Mouse (Mus musculus) cortical plate, adult 2 months (tissue): ENCODE results near the gene Adcy5.

Experiments
- CTCF ChIP-seq: fragments of 200-500 bp; IDR thresholded peaks from 2 replicates; pipeline ENCODE4 v1.5.1; 2011; ENCODE audit warnings: mild to moderate bottlenecking, control low read depth, low read length; ENCODE audit not compliant: insufficient read depth; ENCODE audit errors: extremely low read depth
- POLR2A ChIP-seq: fragments of 200-500 bp; IDR thresholded peaks from 2 replicates; pipeline ENCODE4 v1.6.1; 2011; ENCODE audit warnings: mild to moderate bottlenecking, low read length, control low read depth; ENCODE audit not compliant: insufficient read depth; ENCODE audit errors: extremely low read depth

- no peak for TF ChIP-seq POLR2A
- no peak for TF ChIP-seq CTCF
Observed at GRCm38 (mm10) chr16:35239966-35240730, 85.5 kb downstream of the Adcy5 start.
